Mouse (Mus musculus) spleen, postnatal 4 days (tissue): ENCODE data around the gene Cat.
A peak's percentile ranks its signal among the peaks of the same experiment; 100 is the strongest.

Experiments
- DNase-seq, 2 experiments: peaks; one replicate each; pipeline ENCODE4 v3.0.0; 2022; ENCODE audit warnings: low spot score in 2 of 2

The Cat gene

GRCm38 (mm10) chr2:103477456-103477855 is 7.5 kb downstream of the Cat start:
- DNase-seq: no peak

GRCm38 (mm10) chr2:103476657-103477056 is 8.3 kb downstream of the Cat start:
- DNase-seq: peak in 1 of 2 experiments; percentile 54

GRCm38 (mm10) chr2:103476180-103476579 is 8.8 kb downstream of the Cat start:
- DNase-seq: no peak

GRCm38 (mm10) chr2:103473362-103473761 is 11.6 kb downstream of the Cat start:
- no peak for DNase-seq

- no peak for DNase-seq
These were observed 17.9 kb downstream of the Cat start for GRCm38 (mm10) chr2:103466984-103467588.

GRCm38 (mm10) chr2:103466272-103466671 is 18.7 kb downstream of the Cat start:
- DNase-seq: no peak

GRCm38 (mm10) chr2:103465429-103465828 is 19.5 kb downstream of the Cat start:
- DNase-seq: no peak

- DNase-seq: no peak
These were observed 20.4 kb downstream of the Cat start for GRCm38 (mm10) chr2:103464524-103464923.

GRCm38 (mm10) chr2:103462746-103463145 is 22.2 kb downstream of the Cat start:
- DNase-seq: no peak

GRCm38 (mm10) chr2:103461743-103462142 is 23.2 kb downstream of the Cat start:
- no peak for DNase-seq

- DNase-seq: no peak
These were observed 23.8 kb downstream of the Cat start for GRCm38 (mm10) chr2:103461210-103461609.

GRCm38 (mm10) chr2:103459069-103459468 is 25.9 kb downstream of the Cat start:
- DNase-seq: no peak

GRCm38 (mm10) chr2:103457628-103458027 is 27.3 kb downstream of the Cat start:
- DNase-seq: no peak

- DNase-seq: no peak
These were observed 27.9 kb downstream of the Cat start for GRCm38 (mm10) chr2:103457048-103457447.

- peak; percentile 81 to 95 for DNase-seq
These were observed 28.3 kb downstream of the Cat start for GRCm38 (mm10) chr2:103456646-103457045.

- DNase-seq: no peak
These were observed 29.2 kb downstream of the Cat start for GRCm38 (mm10) chr2:103455748-103456147.

GRCm38 (mm10) chr2:103452550-103452949 is 32.4 kb downstream of the Cat start:
- no peak for DNase-seq

GRCm38 (mm10) chr2:103450267-103450666 is 34.7 kb downstream of the Cat start:
- no peak for DNase-seq

GRCm38 (mm10) chr2:103449813-103450212 is 35.1 kb downstream of the Cat start:
- no peak for DNase-seq

GRCm38 (mm10) chr2:103448947-103449560 is 35.9 kb downstream of the Cat start:
- DNase-seq: no peak

- no peak for DNase-seq
These were observed 38.6 kb downstream of the Cat start for GRCm38 (mm10) chr2:103446326-103446725.

GRCm38 (mm10) chr2:103445776-103446175 is 39.2 kb downstream of the Cat start:
- peak; percentile 42 to 77 for DNase-seq

- peak; percentile 69 to 87 for DNase-seq
These were observed 45.2 kb downstream of the Cat start for GRCm38 (mm10) chr2:103439710-103440109.
